Mouse (Mus musculus) mature B cell (primary cell): ENCODE data around the gene Cog8.

Source experiments
- in situ Hi-C: fragments of 300-500 bp; cut with MboI; formaldehyde crosslinking; loops from 2 replicates; pipeline ENCODE4 v1.14.3; 2019

The Cog8 gene

GRCm38 (mm10) chr8:107056076-107056972, at the start of gene Cog8, which contains the start of gene Nip7:
Cog8 (minus strand) TSS chr8:107056689.
Nip7 (plus strand) TSS chr8:107056877.
- in situ Hi-C loops = no loop called here

- in situ Hi-C loops = no loop called here
These were observed 48.1 kb upstream of the Cog8 start for GRCm38 (mm10) chr8:107104547-107104946.

GRCm38 (mm10) chr8:107100635-107101034, 44.1 kb upstream of the Cog8 start:
- in situ Hi-C loops = no loop called here

GRCm38 (mm10) chr8:107096366-107097036, 40.0 kb upstream of the Cog8 start, which contains the start of gene Terf2:
Terf2 (minus strand) TSS chr8:107096547.
- in situ Hi-C loops = no loop called here

GRCm38 (mm10) chr8:107095717-107096365, 39.4 kb upstream of the Cog8 start:
- in situ Hi-C loops = no loop called here

- in situ Hi-C loops = no loop called here
These were observed 34.0 kb upstream of the Cog8 start for GRCm38 (mm10) chr8:107090531-107090930.

- in situ Hi-C loops = no loop called here
These were observed 32.1 kb upstream of the Cog8 start for GRCm38 (mm10) chr8:107088526-107089063.

GRCm38 (mm10) chr8:107086018-107086417, 29.5 kb upstream of the Cog8 start:
- in situ Hi-C loops = no loop called here

GRCm38 (mm10) chr8:107085358-107085757, 28.9 kb upstream of the Cog8 start:
- in situ Hi-C loops = no loop called here

GRCm38 (mm10) chr8:107076239-107076888, 19.9 kb upstream of the Cog8 start:
- in situ Hi-C loops = no loop called here

GRCm38 (mm10) chr8:107074128-107074527, 17.6 kb upstream of the Cog8 start:
- in situ Hi-C loops = no loop called here

GRCm38 (mm10) chr8:107073706-107074105, 17.2 kb upstream of the Cog8 start:
- in situ Hi-C loops = no loop called here

GRCm38 (mm10) chr8:107065511-107066496, 9.3 kb upstream of the Cog8 start, which contains the start of gene Tmed6:
Tmed6 (minus strand) TSS chr8:107065644.
- in situ Hi-C loops = no loop called here

GRCm38 (mm10) chr8:107062613-107063012, 6.1 kb upstream of the Cog8 start:
- in situ Hi-C loops = no loop called here

GRCm38 (mm10) chr8:107056973-107057369, 482 bp upstream of the Cog8 start:
- in situ Hi-C loops = no loop called here

- in situ Hi-C loops = no loop called here
These were observed 4.4 kb downstream of the Cog8 start for GRCm38 (mm10) chr8:107052046-107052445.

- in situ Hi-C loops = no loop called here
These were observed 7.0 kb downstream of the Cog8 start for GRCm38 (mm10) chr8:107049480-107049879.

GRCm38 (mm10) chr8:107048061-107048941, 8.2 kb downstream of the Cog8 start, which contains the start of gene Pdf:
Pdf (minus strand) TSS chr8:107048614.
- in situ Hi-C loops = no loop called here

- in situ Hi-C loops = no loop called here
These were observed 9.5 kb downstream of the Cog8 start for GRCm38 (mm10) chr8:107046976-107047375.
